Mouse (Mus musculus) cerebellum, adult 11 months (tissue): Measurements from ENCODE around the gene Polr2a.
"Not testable (repeated sequence)": the region's sequence is repeated elsewhere in the genome, so short reads cannot be mapped to it uniquely, and the experiment has no call there.

Experiments
- DNase-seq: peaks from one replicate; pipeline ENCODE4 v3.0.0; 2022

The Polr2a gene

DNA sequence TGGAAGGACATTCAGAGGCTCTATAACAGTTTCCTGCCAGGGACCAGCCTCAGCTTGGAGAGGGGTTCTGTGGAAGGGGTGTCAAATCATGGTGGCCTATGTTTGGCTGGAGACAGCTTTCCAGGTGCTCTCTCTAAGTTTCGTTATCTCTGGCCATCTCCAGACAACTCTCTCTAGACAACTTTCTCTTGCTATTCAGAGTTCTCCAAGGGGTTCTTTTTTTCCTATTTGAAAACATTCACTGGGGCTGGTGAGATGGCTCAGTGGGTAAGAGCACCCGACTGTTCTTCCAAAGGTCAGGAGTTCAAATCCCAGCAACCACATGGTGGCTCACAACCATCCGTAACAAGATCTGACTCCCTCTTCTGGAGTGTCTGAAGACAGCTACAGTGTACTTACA, 55.1 kb downstream of the Polr2a start:
- DNase-seq: not testable (repeated sequence)

DNA sequence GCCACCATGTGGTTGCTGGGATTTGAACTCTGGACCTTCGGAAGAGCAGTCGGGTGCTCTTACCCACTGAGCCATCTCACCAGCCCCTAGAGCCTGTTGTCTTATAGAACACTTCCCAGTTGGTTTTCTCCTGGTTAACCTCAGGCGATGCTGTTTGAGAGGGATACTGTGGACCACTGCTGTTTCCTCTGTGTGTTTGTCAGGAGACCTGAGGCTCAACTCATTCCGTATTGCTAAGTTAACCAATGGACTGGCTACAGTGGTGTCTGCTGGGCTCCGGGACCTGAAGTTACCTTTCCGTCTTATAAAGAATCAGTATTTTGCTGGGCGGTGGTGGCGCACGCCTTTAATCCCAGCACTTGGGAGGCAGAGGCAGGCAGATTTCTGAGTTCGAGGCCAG, 55.6 kb downstream of the Polr2a start:
- not testable (repeated sequence) for DNase-seq

DNA sequence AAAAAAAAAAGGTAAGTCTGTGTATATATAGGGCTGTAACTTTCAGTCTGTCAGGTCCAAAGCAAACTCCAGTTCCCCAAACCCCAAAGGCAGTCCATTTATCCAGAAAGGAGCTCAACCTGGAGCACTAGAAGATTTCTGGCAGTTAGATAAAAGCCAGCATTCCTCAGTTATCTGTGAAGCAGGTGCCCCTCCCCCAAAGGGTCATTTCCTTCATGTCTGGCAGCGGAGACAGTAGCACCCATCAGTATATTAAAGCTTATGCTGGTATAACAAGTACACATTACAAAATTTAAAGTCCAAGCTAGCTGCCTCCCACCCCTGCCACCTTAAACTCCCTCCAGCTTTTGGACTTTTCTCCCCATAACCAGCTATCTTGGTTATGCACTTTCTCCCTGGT, 58.8 kb downstream of the Polr2a start:
- DNase-seq: no peak

DNA sequence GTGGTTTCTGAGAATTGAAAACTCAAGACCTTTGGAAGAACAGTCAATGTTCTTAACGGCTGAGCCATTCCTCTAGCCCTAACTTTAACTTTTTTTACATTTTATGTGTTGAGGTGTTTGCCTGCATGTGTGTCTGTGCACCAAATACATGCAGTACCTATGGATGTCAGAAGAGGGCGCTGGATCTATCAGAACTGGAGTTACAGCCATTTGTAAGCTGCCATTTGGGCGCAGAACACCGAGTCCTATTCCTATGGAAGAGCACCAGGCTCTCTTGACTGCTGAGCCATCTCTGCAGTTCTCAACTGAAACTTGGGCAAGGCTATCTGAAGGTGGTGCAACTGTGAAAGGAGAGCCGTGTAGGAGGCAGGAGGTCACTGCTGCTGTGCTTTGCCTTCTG, 59.9 kb downstream of the Polr2a start:
- no peak for DNase-seq

DNA sequence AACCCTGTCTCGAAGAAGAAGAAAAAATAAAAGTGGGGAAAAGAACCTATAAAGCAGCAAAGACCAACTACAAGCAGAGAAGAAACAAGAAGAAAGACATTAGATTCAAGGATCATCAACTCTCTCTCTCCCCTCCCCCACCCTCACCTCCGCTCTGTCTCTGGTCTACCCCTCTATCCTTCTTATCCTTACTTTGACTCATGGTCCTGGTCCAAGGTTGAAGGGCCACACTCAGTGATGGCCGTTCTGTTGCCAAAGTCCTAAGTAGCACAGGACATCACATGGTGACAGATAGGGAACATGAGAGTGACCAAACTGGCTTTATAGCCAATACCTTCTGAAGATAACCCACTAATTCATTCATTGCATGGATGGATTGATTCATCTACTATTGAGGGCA, 61.0 kb downstream of the Polr2a start:
- no peak for DNase-seq

DNA sequence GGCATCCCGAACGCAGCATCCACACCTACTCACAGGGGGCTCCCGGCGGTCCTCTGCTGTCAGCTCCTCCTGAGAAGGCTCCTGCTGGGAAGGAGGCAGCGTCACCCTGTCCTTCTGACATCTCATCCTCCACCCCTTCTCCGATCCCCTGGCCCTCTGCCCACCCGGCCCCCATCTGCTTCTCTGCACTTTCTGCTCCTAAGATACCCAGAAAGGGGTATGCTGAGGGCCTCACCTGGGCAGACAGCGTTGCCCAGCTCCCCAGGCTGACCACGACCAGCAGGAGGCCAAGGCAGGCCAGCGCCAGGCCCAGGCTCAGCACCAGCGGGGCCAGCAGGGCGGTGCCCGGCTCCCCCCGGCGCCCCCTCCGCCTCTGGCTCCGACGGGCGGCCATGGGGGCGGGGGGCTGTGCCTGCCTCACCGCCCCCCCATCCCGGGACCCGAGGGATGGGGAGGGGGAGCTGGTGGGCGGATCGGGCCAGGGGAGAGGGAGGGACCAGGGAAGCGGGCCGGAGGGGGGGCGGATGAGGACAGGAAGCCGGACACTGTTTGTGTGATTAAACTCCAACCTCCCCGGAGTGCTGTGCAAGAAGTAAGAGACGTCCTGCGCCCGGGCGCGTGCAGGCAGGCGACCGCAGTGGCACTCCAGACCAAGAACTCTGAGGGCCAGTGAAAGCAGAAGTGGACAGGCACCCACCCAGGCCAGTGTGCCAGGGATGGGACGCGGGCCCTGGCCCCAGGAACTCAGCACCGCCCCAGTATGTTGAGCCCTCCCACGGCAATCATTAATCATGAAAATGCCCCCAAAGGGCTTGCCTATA, 62.9 kb downstream of the Polr2a start, which contains the start of the genes Tnfsf12 and Tnfsfm13:
Tnfsf12 (minus strand) TSS at position 489 of the 821 bp plus-strand sequence.
Tnfsfm13 (minus strand) TSS at position 738 of the 821 bp plus-strand sequence.
- peak; percentile 65 for DNase-seq

DNA sequence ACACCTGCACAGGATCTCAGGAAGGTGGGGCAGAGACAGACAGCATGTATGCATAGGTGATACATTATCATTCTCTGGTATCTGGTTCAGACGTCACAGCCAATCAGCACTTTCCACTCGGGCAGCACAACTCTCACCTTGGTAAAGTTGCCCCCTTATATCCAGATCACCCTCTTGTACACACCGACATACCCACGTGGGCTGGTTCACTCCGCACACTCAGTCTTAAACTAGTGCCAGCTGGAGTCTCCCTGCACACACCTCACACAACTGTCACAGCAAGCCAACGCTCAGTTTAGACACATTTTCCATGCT, 63.4 kb downstream of the Polr2a start:
- DNase-seq: no peak

DNA sequence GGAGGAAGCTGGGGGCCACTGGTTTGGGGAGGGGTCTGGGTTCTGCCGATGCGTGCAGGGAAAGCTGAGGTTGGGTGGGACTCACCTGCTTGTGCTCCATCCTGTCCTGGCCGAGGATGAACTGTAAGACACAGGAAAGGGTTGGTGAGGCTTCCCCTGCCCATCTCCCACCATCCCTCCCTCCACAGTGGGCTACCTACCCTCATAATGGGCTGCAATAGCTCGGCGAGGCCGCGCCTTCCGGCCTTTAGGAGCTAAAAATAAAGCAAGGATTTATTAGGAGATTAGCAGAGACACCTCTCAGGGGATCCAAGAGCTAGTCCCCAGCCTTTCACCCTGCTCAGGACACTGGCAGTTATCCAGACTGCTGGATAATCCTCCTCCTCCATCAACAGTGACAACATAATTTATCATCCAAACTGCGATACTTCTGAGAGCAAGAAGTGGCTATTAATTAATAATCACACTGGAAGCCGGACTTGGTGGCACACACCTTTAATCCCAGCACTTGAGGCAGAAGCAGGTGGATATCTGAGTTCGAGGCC, 64.9 kb downstream of the Polr2a start:
- no peak for DNase-seq

DNA sequence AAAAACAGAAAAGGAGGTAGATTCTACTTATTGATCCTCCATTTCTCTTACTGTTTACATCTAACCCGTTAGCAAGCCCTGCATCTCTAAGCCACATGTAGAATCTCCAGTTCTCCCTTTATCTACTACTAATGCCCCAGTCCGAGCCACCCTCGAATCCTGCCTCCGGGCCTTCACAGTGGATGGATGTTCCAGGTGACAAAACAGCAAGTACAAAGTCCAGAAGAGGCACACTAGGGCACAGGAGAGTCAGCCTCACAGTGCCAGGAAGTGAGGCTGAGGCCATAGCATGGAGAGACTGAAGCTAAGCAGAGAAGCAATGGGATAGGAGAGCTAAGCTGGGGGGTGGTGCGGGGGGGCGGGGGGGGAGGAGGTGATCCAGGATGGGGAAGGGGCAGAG, 65.6 kb downstream of the Polr2a start:
- no peak for DNase-seq

DNA sequence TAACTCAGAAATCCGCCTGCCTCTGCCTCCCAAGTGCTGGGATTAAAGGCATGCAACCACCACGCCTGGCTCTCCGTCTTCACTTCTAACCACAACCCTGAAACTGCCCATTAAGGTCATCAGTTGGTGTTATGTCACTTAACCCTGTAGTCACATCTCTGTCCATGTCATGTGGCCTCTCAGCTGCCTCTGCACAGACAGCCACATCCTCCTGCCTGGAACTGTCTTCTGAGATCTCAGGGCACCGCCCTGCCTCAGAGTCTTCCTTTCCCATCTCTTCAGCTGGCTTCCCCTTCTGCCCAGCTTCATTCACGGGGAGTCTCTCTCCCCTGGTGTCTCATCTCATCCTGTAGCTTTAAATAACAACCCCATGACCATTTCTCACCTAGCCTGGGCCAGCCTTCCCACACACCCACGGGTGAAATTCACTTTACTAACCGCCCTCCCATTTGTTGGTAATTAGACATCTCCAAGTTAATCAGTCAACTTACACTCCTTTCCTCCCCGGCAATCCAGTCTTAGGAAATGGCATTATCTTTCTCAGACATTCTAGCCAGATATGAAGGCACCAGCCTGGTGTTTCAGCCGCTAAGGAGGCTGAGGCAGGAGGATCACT, 66.1 kb downstream of the Polr2a start:
- no peak for DNase-seq

DNA sequence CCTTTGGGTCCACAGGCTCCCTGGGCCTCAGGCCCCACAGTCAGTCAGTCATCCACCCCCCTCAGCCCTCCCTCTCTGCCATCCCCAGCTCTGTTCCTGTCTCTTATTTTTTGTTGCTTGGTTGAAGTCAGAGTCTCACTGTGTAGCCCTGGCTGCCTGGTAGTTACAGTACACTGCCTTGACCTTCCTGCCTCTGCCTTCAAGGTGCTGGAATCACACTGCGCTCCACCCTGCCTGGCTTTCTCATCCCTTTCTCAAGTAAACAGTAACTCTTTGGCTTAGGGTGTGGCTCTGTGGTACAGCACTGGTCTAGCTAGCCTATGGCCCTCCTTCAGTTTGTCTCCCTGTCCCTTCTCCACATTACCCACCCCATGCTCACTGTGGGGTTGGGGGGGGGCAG, 68.5 kb downstream of the Polr2a start:
- no peak for DNase-seq

DNA sequence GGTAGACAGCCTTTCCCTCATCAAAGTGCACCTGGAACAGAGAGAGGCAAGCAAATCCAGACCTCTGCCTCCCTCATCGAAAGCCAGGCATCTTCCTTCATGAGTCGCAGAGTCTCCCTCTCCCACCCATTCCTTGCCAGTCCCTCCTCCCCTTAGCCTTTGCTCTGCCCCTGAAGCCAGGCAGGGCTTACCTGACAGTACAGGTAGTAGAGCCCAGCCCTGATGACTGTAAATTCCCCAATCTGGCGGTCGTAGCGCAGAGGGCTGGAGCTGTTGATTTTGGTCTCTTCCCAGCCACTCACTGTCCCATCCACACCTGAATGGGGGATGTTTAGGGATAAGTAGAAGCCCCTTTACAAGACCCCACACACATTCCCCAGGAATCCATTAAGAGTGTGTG, 71.4 kb downstream of the Polr2a start:
- DNase-seq: no peak

DNA sequence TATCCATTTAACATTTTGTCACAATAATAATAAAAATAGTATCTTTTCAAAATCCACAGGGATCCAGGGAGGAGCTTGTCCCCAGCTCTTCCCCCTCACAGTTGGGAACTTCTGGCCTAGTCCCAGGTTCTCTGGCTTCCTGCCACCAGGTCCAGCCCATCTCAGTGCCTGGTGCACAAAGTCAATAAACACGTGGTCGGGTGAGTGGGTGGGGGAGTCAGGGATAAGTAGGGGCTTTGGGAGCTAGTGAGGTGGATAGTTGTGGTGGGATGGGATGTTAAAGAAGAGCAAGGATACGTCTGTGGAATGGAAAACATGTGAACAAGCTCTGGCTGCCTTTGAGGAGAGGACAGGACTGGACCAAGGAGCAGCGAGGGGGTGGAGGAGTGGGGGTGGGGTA, 72.1 kb downstream of the Polr2a start:
- DNase-seq: peak; percentile 72

DNA sequence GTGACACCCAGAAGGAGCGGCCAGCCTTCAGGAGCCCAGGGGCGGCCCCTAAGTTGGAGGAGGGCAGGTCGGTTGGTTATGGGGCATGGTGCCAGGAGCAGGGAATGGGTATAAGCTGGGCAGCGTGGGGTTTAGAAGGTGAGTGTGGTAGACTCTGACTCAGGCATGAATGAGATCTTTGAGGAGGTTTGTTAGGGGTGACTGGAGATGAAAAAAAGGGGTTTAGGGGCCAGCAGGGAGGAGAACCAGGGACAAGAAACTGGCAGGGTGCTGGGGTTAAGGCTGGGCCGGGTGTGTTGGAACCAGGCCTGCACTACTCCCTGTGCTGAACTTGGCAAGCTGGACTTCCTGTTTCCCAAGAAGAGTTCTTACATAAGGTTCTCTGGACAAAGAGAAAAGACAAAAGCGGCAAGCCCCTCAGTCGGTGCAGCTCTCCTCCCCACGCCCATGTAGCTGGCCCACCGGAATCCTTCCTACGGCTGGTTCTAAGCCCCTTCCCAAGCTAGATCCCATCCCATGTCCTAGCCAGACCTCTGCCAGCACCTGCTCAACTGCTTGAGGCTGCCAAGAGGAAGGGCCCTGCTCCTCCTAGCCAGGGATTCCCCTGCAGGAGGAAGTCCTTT, 72.8 kb downstream of the Polr2a start, which contains the start of gene Tnfsf13:
Tnfsf13 (minus strand) TSS at position 259 of the 623 bp plus-strand sequence.
- DNase-seq: peak; percentile 82

DNA sequence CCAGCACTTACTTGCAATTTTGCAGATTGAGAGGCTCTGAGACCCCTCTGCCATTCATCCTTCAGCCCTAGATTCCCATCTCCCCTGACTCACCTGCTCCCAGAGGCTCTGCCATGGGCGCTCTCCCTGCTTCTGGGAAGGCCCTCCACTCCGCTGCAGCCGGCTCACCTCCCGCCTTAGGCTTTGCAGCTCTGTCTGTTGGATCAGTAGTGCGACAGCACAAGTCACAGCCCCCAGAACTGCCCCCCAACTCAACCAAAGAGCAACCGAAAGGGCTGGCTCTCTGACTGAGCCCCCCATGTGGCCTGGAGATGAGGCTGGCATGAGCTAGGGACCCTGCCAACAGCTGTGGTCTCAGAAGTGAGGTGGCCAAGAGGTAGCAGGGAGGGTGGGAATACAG, 73.5 kb downstream of the Polr2a start:
- DNase-seq: no peak

DNA sequence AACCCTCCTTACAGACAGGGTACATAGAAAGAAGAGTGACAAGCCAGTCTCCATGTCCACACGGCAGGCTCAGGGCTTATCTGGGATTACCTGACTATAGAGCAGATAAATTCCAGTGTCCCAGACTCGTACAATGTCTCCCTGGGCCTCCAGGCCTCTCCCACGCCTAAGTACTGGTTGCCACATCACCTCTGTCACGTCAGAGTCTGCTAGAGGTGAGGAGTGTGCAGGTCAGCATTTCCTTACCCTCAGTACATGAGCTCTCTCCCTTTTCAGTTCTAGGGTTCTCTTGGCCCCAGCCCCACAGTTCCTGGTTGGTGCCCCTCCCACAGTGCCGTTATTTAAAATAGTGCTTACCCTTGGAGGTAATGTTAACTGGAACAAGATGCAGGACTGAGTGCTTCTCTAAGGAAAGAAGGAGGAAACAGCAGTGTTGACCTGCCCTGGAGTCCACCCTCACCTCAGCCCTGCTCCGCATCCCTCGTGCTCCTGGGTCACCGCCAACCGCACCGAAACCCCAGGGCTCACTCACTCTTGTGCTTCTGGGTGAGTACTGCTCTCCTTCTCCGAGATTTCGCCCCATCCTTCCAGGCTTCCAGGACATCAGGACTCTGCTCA, 74.2 kb downstream of the Polr2a start:
- DNase-seq: no peak
